Mouse (Mus musculus) megakaryocyte, embryonic 14.5 days (primary cell): Measurements from ENCODE around the gene Igf2bp3. TPM values are rescaled to one million over a fixed set of nuclear protein-coding genes. Genes with fewer than 3 reads are reported as not detected.
A peak's percentile ranks its signal among the peaks of the same experiment; 100 is the strongest.
"Not testable (repeated sequence)": the region's sequence is repeated elsewhere in the genome, so short reads cannot be mapped to it uniquely, and the experiment has no call there.

Experiments
- H3K27me3 ChIP-seq: replicated peaks from 2 replicates; pipeline ENCODE3; 2012; ENCODE audit warnings: inconsistent platforms
- H3K36me3 ChIP-seq: replicated peaks from 2 replicates; pipeline ENCODE3; 2012; ENCODE audit warnings: low read length, inconsistent platforms, mixed read lengths
- H3K4me1 ChIP-seq: 2 replicates; pipeline ENCODE4 v1.6.1; 2012; ENCODE audit warnings: inconsistent platforms
- H3K4me3 ChIP-seq: replicated peaks from 2 replicates; pipeline ENCODE3; 2012; ENCODE audit warnings: moderate library complexity, mild to moderate bottlenecking, inconsistent platforms
- H3K9me3 ChIP-seq: 2 replicates; pipeline ENCODE4 v1.6.1; 2012; ENCODE audit warnings: inconsistent platforms
- FLI1 ChIP-seq: IDR thresholded peaks from 2 replicates; pipeline ENCODE4 v1.6.1; 2012; ENCODE audit warnings: low read length, inconsistent platforms, mixed read lengths
- GATA1 ChIP-seq: IDR thresholded peaks from 3 replicates; pipeline ENCODE4 v1.6.1; 2012; ENCODE audit warnings: mixed read lengths, low read length, inconsistent platforms, borderline replicate concordance
- polyA plus RNA-seq: library from polyadenylated mRNA; stranded (reverse); fragments of >175 nt; gene quantifications from 2 replicates; pipeline ENCODE4 v1.2.3, GENCODE M21; 2012; ENCODE audit warnings: low replicate concordance; ENCODE audit not compliant: insufficient read depth

Gene Igf2bp3
- polyA plus RNA-seq = 0.39 and 11.9 TPM in 2 replicates

- H3K9me3 ChIP-seq = no peaks in the 10 kb centered on the region
- H3K4me3 ChIP-seq = peak within 1 kb of the TSS; percentile 95
- H3K36me3 ChIP-seq = peaks cover 9% of the 10 kb centered on the region
- no peaks in the 10 kb centered on the region for H3K27me3 ChIP-seq
- TF ChIP-seq FLI1 = no peak
- no peak for TF ChIP-seq GATA1
- peaks cover 35% of the 10 kb centered on the region for H3K4me1 ChIP-seq
Observed at GRCm38 (mm10) chr6:49214928-49215747, at the start of gene Igf2bp3. Gene Igf2bp3 (minus strand): TSS chr6:49214957.

GRCm38 (mm10) chr6:49264446-49264845, 49.7 kb upstream of the Igf2bp3 start:
- H3K4me1 ChIP-seq = peaks cover 25% of the 10 kb centered on the region
- not testable (repeated sequence) for H3K36me3 ChIP-seq, H3K9me3 ChIP-seq, H3K4me3 ChIP-seq, H3K27me3 ChIP-seq

GRCm38 (mm10) chr6:49263847-49264243, 49.1 kb upstream of the Igf2bp3 start, which contains the start of gene Tra2a:
Gene Tra2a (minus strand): TSS chr6:49264033.
- Histone ChIP-seq H3K36me3 (no peaks in the 10 kb centered on the region), H3K27me3 (no peaks in the 10 kb centered on the region), H3K9me3 (no peaks in the 10 kb centered on the region), H3K4me3 (peak within 1 kb of the TSS; percentile 96), H3K4me1 (peaks cover 31% of the 10 kb centered on the region)
- TF ChIP-seq GATA1 (no peak), FLI1 (no peak; the same call in 1 of the 2 replicates)

- TF ChIP-seq FLI1 (no peak), GATA1 (no peak)
- Histone ChIP-seq H3K4me1 (peaks cover 34% of the 10 kb centered on the region), H3K27me3 (no peaks in the 10 kb centered on the region), H3K9me3 (no peaks in the 10 kb centered on the region), H3K36me3 (peaks cover 1% of the 10 kb centered on the region), H3K4me3 (peak overlapping the region; percentile 96)
Observed at GRCm38 (mm10) chr6:49263081-49263846, 48.5 kb upstream of the Igf2bp3 start.

- Histone ChIP-seq H3K27me3 (no peaks in the 10 kb centered on the region), H3K36me3 (peaks cover 9% of the 10 kb centered on the region), H3K4me3 (peak overlapping the region; percentile 96), H3K4me1 (peaks cover 43% of the 10 kb centered on the region), H3K9me3 (no peaks in the 10 kb centered on the region)
- TF ChIP-seq GATA1 (no peak), FLI1 (no peak)
Observed at GRCm38 (mm10) chr6:49262421-49262820, 47.7 kb upstream of the Igf2bp3 start.

- H3K4me1 ChIP-seq = peaks cover 58% of the 10 kb centered on the region
Observed at GRCm38 (mm10) chr6:49259711-49260110, 45.0 kb upstream of the Igf2bp3 start.

GRCm38 (mm10) chr6:49257880-49258279, 43.1 kb upstream of the Igf2bp3 start:
- Histone ChIP-seq H3K4me3 (no peak overlapping the region), H3K9me3 (no peaks in the 10 kb centered on the region), H3K4me1 (peaks cover 67% of the 10 kb centered on the region), H3K27me3 (no peaks in the 10 kb centered on the region), H3K36me3 (peaks cover 16% of the 10 kb centered on the region)
- no peak for TF ChIP-seq GATA1
- TF ChIP-seq FLI1 = no peak

More at GRCm38 (mm10) chr6:49259711-49260110, 45.0 kb upstream of the Igf2bp3 start:
- H3K36me3 ChIP-seq = peaks cover 9% of the 10 kb centered on the region
- H3K4me3 ChIP-seq = peak overlapping the region; percentile 62
- no peaks in the 10 kb centered on the region for H3K9me3 ChIP-seq
- no peak for TF ChIP-seq GATA1
- no peak for TF ChIP-seq FLI1
- no peaks in the 10 kb centered on the region for H3K27me3 ChIP-seq

GRCm38 (mm10) chr6:49252207-49252606, 37.5 kb upstream of the Igf2bp3 start:
- H3K27me3 ChIP-seq = no peaks in the 10 kb centered on the region
- H3K4me3 ChIP-seq = no peak overlapping the region
- no peaks in the 10 kb centered on the region for H3K9me3 ChIP-seq
- peaks cover 25% of the 10 kb centered on the region for H3K4me1 ChIP-seq
- peaks cover 61% of the 10 kb centered on the region for H3K36me3 ChIP-seq
- TF ChIP-seq FLI1 (no peak), GATA1 (no peak)

GRCm38 (mm10) chr6:49251199-49251598, 36.4 kb upstream of the Igf2bp3 start:
- H3K4me1 ChIP-seq = peaks cover 19% of the 10 kb centered on the region; the same call in 1 of the 2 replicates
- no peak overlapping the region for H3K4me3 ChIP-seq
- no peaks in the 10 kb centered on the region for H3K27me3 ChIP-seq
- TF ChIP-seq FLI1 = no peak
- TF ChIP-seq GATA1 = no peak
- H3K9me3 ChIP-seq = no peaks in the 10 kb centered on the region
- H3K36me3 ChIP-seq = peaks cover 71% of the 10 kb centered on the region

- H3K4me3 ChIP-seq = no peak overlapping the region
- H3K27me3 ChIP-seq = no peaks in the 10 kb centered on the region
- H3K36me3 ChIP-seq = peaks cover 91% of the 10 kb centered on the region
- no peak for TF ChIP-seq GATA1
- no peak for TF ChIP-seq FLI1
- H3K9me3 ChIP-seq = no peaks in the 10 kb centered on the region
- H3K4me1 ChIP-seq = peaks cover 4% of the 10 kb centered on the region; the same call in 1 of the 2 replicates
Observed at GRCm38 (mm10) chr6:49247246-49247645, 32.5 kb upstream of the Igf2bp3 start.
